Mouse (Mus musculus): ENCODE results near the gene Ppara. TPM values are rescaled to one million over a fixed set of nuclear protein-coding genes. Genes with fewer than 3 reads are reported as not detected.

The Ppara gene
- total and polyA plus RNA-seq, 3 experiments, result 0.27 to 0.78 TPM; not detected in 1

DNA sequence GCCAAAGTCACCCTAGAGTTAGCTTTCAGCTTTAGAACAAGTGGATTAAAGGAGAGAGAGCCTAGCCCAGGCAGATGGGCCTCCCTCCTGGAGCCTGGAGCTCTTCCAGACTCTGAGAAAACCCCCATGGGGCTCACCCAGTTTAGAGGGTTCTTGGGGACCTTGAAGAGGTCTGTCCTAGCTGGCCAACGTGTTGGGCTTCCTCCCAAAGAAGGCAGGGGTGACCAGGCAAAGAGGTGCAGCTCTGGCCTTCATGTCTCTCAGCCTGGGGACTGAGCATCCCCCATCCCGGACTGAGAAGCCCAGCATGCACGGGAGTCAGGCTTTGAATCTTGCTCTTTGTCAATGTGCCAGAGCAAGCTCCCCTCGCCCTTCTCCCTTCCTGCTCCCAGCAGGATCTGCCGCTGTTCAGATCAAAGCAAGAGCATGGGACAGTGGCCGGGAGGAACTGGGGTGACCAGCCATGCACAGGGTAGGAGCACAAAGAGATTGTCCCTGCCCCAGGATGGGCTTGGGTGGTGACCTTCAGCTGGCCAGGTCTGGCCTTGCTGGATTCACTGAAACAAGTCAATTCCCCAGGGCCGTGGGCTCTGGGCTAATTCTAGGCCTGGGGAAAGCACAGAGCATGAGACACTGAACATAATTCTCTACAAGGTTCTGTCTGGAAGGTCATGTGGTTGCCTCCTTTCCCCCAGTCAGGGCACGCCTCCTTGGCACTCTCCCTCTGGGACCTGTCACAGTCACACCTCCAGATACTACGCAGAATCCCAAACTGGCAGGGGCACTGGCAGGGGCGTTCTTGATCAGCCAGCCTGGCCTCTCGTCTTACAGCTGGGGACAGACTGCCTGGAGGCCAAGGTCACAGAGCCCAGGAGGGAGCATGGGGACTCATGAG lies 10.3 kb upstream of the Ppara start:
- DNase-seq (ENCODE audit: low read depth, low spot score), result no peak
- Histone ChIP-seq H3K9ac (ENCODE audit: control insufficient read depth, low read depth, low read length, poor library complexity, severe bottlenecking) (no peak overlapping the region), H3K4me3 (ENCODE audit: control insufficient read depth in 1 of 2, insufficient read depth in 1 of 2, low read depth in 2 of 2, low read length in 2 of 2) (no peak overlapping the region), H3K27ac (ENCODE audit: control insufficient read depth, low read depth, low read length) (no peak overlapping the region), H3K27me3 (ENCODE audit: control insufficient read depth in 1 of 2, insufficient read depth in 2 of 2, low read length in 2 of 2) (no peaks in the 10 kb centered on the region; a peak in 2 of 4 replicates), H3K4me1 (ENCODE audit: control insufficient read depth in 1 of 2, insufficient read depth in 2 of 2, low read length in 2 of 2) (peaks cover under 1 to 4% of the 10 kb centered on the region in 2 experiments; a peak in 3 of 4 replicates), H3K79me2 (ENCODE audit: control insufficient read depth, insufficient read depth, low read length, poor library complexity) (no peaks in the 10 kb centered on the region), H3K9me3 (replicated peaks; ENCODE audit: insufficient read depth, low read length) (no peaks in the 10 kb centered on the region), H3K36me3 (ENCODE audit: control insufficient read depth in 1 of 2, insufficient read depth in 2 of 2, low read length in 2 of 2) (peaks cover 0 to 2% of the 10 kb centered on the region in 2 experiments; a peak in 2 of 4 replicates)
- no peak for TF ChIP-seq MEF2A (IDR thresholded peaks at IDR 0.05; ENCODE audit: extremely low read depth, insufficient replicate concordance, low read depth, low read length, poor library complexity, severe bottlenecking)
- no peak for TF ChIP-seq TBP (IDR thresholded peaks at IDR 0.05; ENCODE audit: low read depth, low read length)
- no peak for TF ChIP-seq HCFC1 (IDR thresholded peaks at IDR 0.05; ENCODE audit: low read depth, low read length)
- TF ChIP-seq GABPA (IDR thresholded peaks at IDR 0.05; ENCODE audit: low read depth, low read length), result no peak
- TF ChIP-seq NELFE (IDR thresholded peaks at IDR 0.05; ENCODE audit: low read depth, low read length), result no peak
- TF ChIP-seq JUND (IDR thresholded peaks at IDR 0.05; ENCODE audit: low read depth, low read length), result no peak
- no peak for TF ChIP-seq GATA1 (IDR thresholded peaks at IDR 0.05; ENCODE audit: low read depth, low read length)
- no peak for TF ChIP-seq MAZ (IDR thresholded peaks at IDR 0.05; ENCODE audit: low read depth, low read length)
- no peak for TF ChIP-seq ZMIZ1 (IDR thresholded peaks at IDR 0.05; ENCODE audit: low read depth, low read length)
- TF ChIP-seq TCF12 (IDR thresholded peaks at IDR 0.05; ENCODE audit: low read depth, low read length), result no peak
- no peak for TF ChIP-seq ZC3H11A (IDR thresholded peaks at IDR 0.05; ENCODE audit: low read depth, low read length)
- no peak for TF ChIP-seq ZKSCAN1 (IDR thresholded peaks at IDR 0.05; ENCODE audit: low read depth, low read length)
- no peak for TF ChIP-seq USF1 (IDR thresholded peaks at IDR 0.05; ENCODE audit: low read depth, low read length)
- TF ChIP-seq POLR2A (IDR thresholded peaks at IDR 0.05; ENCODE audit: control insufficient read depth in 1 of 2, insufficient read depth in 1 of 2, low read depth in 1 of 2, low read length in 2 of 2, poor library complexity in 1 of 2), result no peak
- TF ChIP-seq ELF1 (IDR thresholded peaks at IDR 0.05; ENCODE audit: low read depth, low read length), result no peak

DNA sequence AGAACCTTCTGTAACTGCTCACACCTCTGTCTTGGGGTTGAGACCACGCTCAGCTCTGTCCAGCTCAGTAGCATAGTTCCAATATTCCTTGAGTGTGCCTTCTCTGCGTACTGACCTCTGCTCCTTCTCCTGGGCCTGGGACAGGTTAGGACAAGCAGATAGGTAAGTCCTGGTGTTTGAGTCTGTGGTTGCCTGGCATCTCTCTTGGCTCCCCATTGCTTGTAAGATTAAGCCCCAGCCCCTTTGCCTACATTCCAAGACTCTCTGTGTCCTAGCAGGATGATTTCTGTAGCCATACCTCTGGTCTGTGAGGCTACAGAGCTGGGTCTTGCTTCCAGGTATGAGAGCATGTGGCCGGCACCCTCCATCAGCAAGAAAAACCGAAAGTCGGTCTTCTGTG lies 6.6 kb upstream of the Ppara start:
- TF ChIP-seq NELFE (IDR thresholded peaks at IDR 0.05; ENCODE audit: low read depth, low read length) (no peak), NRF1 (IDR thresholded peaks at IDR 0.05; ENCODE audit: insufficient read depth, low read depth, low read length, poor library complexity, severe bottlenecking) (no peak), MEF2A (IDR thresholded peaks at IDR 0.05; ENCODE audit: extremely low read depth, insufficient replicate concordance, low read depth, low read length, poor library complexity, severe bottlenecking) (no peak), ELF1 (IDR thresholded peaks at IDR 0.05; ENCODE audit: low read depth, low read length) (no peak), CHD1 (IDR thresholded peaks at IDR 0.05; ENCODE audit: low read depth, low read length) (no peak), TAL1 (IDR thresholded peaks at IDR 0.05; ENCODE audit: low read length) (no peak), MXI1 (IDR thresholded peaks at IDR 0.05; ENCODE audit: low read depth, low read length) (no peak), SMC3 (IDR thresholded peaks at IDR 0.05; ENCODE audit: low read depth, low read length) (no peak), USF2 (IDR thresholded peaks at IDR 0.05; ENCODE audit: borderline replicate concordance in 1 of 2, insufficient read depth in 1 of 2, low read depth in 1 of 2, low read length in 2 of 2) (no peak), HCFC1 (IDR thresholded peaks at IDR 0.05; ENCODE audit: low read depth, low read length) (no peak), CTCF (IDR thresholded peaks at IDR 0.05 in 2 of 3, conservative IDR thresholded peaks at IDR 0.05 in 1 of 3; ENCODE audit: control insufficient read depth in 1 of 3, insufficient read depth in 1 of 3, low read depth in 2 of 3, low read length in 3 of 3, poor library complexity in 1 of 3, severe bottlenecking in 1 of 3) (no peak), TCF12 (IDR thresholded peaks at IDR 0.05; ENCODE audit: low read depth, low read length) (no peak), GATA1 (IDR thresholded peaks at IDR 0.05; ENCODE audit: low read depth, low read length) (no peak), RCOR1 (IDR thresholded peaks at IDR 0.05; ENCODE audit: low read depth, low read length) (no peak)
- Histone ChIP-seq H3K9ac (ENCODE audit: control insufficient read depth, low read depth, low read length, poor library complexity, severe bottlenecking) (no peak overlapping the region), H3K27me3 (ENCODE audit: control insufficient read depth in 1 of 2, insufficient read depth in 2 of 2, low read length in 2 of 2) (no peaks in the 10 kb centered on the region; a peak in 1 of 4 replicates), H3K27ac (ENCODE audit: control insufficient read depth, low read depth, low read length) (no peak overlapping the region), H3K36me3 (ENCODE audit: control insufficient read depth in 1 of 2, insufficient read depth in 2 of 2, low read length in 2 of 2) (no peaks in the 10 kb centered on the region), H3K9me3 (replicated peaks; ENCODE audit: insufficient read depth, low read length) (no peaks in the 10 kb centered on the region), H3K4me3 (ENCODE audit: control insufficient read depth in 1 of 2, insufficient read depth in 1 of 2, low read depth in 2 of 2, low read length in 2 of 2) (no peak overlapping the region), H3K4me1 (ENCODE audit: control insufficient read depth in 1 of 2, insufficient read depth in 2 of 2, low read length in 2 of 2) (peaks cover 0 to 2% of the 10 kb centered on the region in 2 experiments; a peak in 1 of 4 replicates), H3K79me2 (ENCODE audit: control insufficient read depth, insufficient read depth, low read length, poor library complexity) (no peaks in the 10 kb centered on the region)
- DNase-seq (ENCODE audit: low read depth, low spot score), result no peak

Measured in MEL (cell line).